Mouse (Mus musculus) left cerebral cortex, postnatal 10 days (tissue): ENCODE measurements at regions not wholly inside any gene's neighbourhood (a gene's known extent, or its start where the extent isn't known, plus 50 kb on each side); places are given as distances from the start of the nearest gene placed in this dataset.

Experiments used
- DNase-seq, 2 experiments: peaks; one replicate each; pipeline ENCODE4 v3.0.0; 2021 to 2022; ENCODE audit warnings: low spot score in 2 of 2, mixed read lengths in 1 of 2; ENCODE audit errors: extremely low spot score in 1 of 2
- intact Hi-C: fragments of 180-260 bp; cut with DNase I; formaldehyde crosslinking; loops from one replicate; pipeline ENCODE4 v1.15.1; 2025

DNA sequence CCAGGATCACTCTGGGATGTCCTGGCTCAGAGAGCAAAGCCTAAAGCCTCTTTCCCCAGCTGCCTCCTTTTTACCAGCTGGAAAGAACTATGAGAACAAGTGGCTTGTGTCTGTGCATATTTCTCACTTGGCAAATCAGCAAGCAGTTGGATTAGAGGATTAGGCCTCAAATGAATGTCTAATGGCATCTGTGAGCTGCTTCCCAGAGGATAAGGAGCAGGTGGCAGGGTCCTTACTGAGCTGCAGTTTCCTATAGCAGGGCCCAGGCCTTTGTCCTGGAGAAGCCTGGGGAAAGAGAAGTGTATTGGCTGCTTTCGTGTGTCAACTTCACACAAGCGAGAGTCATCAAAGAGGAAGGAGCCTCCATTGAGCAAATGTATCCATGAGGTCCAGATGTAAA lies 59.1 kb upstream of the Hs3st2 start:
- intact Hi-C loops, result no loop called here
- DNase-seq, result no peak

DNA sequence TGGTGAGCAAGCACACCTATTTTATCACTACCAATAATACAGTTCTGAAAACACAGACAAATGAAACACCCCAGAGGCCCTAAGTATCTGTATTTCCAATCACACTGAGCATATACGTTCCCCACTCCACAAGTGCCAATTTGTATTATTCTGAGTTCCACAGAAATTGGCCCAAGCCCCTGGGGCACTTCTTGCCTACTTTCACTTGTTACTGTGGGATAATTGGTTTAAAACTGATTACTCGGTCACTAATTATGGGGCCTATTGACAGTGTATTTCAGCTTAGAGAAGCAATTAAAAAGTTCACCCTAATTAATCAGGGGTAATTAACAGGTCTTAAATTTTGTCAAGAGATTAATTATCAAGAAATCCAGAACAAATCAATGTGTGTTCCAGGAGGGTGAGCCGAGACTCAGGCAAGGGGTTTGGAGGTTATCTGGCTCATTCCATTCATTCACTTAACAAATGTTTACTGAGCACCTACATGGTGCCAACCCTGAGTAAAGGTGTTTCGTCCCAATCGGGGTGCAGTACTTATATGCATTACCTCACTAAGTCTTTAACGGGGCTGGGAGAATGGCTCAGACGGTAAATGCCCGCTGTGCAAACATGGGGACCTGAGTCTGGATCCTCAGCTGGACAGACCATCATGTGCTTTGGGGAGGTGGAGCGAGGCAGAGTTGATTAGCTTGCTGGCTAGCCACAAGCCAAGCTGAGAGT lies 56.1 kb upstream of the Hs3st2 start:
- intact Hi-C loops, result no loop called here

DNA sequence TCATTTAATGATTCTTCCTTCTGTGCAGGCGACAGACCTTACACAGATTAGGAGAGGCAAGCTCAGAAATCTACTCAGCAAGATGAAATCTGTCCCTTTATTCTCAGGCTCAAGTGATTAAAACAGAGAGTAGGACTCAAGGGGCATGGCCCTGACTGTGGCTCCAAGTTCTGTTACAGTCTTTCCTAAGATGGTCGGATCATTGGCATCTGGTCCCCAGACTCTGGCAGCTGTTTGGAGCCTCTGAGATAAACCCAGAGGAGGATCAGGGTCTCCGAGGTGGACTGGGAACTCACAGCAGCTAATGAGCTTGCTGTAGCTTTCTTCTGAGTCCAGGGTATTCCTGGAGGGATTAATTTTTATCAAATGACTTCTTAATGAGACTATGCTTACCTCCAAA lies 51.7 kb upstream of the Hs3st2 start:
- intact Hi-C loops, result no loop called here
- DNase-seq, result no peak

More for the DNA sequence above, 56.1 kb upstream of the Hs3st2 start:
- DNase-seq, result no peak
